Mouse (Mus musculus): ENCODE data around the gene Itprid2. TPM values are rescaled to one million over a fixed set of nuclear protein-coding genes. Genes with fewer than 3 reads are reported as not detected.

Itprid2 gene
- polyA plus RNA-seq, 1 experiment from 2014 or later, result 19.4 TPM

DNA sequence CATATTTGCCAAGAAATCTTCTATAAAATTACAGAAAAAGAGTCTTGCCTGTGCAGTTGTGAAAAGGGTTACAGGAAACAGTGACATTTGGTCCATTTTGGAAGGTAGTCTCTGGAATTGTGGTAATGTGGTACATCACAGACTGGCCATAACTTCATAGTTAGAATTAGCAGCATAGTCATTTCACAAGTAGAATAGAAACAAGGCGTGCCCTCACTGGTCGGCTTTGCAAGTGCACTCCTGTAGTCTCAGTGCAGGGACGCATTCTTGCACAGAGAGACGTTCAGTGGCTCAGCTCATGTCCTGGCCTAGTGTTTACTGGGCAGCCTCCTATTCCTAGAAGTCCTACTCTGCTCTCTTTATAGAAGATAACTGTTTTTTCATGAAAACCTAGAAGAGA lies 17.4 kb downstream of the Itprid2 start:
- Histone ChIP-seq H3K27me3 (no peaks in the 10 kb centered on the region), H3K27ac (peak overlapping the region; percentile 58; the same call in 1 of the 2 replicates), H3K36me3 (peaks cover 44% of the 10 kb centered on the region), H3K9me3 (replicated peaks) (no peaks in the 10 kb centered on the region), H3K4me2 (peak overlapping the region; percentile 10; the same call in 1 of the 2 replicates), H3K4me3 (replicated peaks) (no peak overlapping the region), H3K4me1 (peaks cover 11% of the 10 kb centered on the region; the same call in 1 of the 2 replicates), H3K9ac (no peak overlapping the region)
- WGBS, result 89% methylated on average over 4 of the region's 4 CpGs
- no peak for ATAC-seq (replicated peaks; ENCODE audit: low FRiP score)

DNA sequence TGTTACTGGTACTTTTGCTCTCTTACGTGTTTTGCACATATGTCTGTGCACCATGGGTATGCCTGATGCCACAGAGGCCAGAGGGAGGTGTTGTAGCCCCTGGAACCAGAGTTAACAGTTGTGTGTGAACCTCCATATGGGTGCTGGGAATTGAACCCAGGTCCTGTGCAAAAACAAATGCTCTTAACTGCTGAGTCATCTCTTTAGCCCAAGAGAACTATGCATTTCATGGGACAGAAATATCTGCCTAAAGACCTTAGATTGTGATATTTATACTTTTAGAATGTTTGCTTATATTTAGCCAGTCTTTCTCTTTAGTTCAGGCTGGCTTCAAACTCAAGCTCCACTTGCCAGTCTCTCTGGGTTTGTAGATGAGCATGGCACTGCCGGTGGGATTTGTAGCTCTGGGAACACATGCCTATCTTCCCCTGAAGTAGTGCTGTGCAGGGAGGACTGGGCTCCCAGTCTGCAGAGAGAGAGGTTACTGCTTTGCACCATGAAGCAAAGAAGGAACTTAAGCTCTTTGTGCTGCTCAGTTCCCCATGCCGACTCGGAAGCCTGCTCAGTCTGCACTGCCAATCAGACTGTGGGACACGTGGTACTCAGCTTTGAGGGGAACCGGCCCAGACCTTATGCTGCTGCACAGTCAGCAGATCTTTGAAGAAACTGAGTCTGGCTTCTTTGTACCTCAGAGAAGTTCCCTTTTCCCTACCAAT lies 18.1 kb downstream of the Itprid2 start:
- Histone ChIP-seq H3K4me2 (no peak overlapping the region), H3K27ac (no peak overlapping the region), H3K36me3 (peaks cover 52% of the 10 kb centered on the region), H3K9ac (no peak overlapping the region), H3K27me3 (no peaks in the 10 kb centered on the region), H3K4me3 (replicated peaks) (no peak overlapping the region), H3K9me3 (replicated peaks) (no peaks in the 10 kb centered on the region), H3K4me1 (peaks cover 9% of the 10 kb centered on the region; the same call in 1 of the 2 replicates)
- no peak for ATAC-seq (replicated peaks; ENCODE audit: low FRiP score)
- 89% methylated on average over 6 of the region's 6 CpGs for WGBS

DNA sequence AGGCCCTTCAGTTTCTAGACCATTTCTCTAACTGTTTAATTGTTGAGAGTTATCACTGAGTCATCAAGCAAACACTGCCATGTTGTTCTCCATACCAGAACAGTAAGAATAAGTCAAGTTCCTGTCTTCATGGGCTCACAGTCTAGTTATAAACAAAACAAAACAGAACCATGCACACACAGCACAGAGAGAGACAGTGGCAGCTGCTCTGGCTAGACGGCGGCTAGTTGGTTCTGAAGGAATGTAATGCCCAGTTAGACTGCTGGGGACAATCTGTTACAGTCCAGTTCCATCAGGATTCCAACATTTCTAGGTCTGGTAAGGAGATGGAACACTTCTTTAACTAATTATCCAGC lies 18.6 kb downstream of the Itprid2 start:
- ATAC-seq (replicated peaks; ENCODE audit: low FRiP score), result no peak
- H3K4me3 ChIP-seq (replicated peaks), result no peak overlapping the region
- no peak overlapping the region for H3K27ac ChIP-seq
- H3K9me3 ChIP-seq (replicated peaks), result no peaks in the 10 kb centered on the region
- no peak overlapping the region for H3K9ac ChIP-seq
- H3K4me2 ChIP-seq, result no peak overlapping the region
- peaks cover 5% of the 10 kb centered on the region; the same call in 1 of the 2 replicates for H3K4me1 ChIP-seq
- H3K36me3 ChIP-seq, result peaks cover 53% of the 10 kb centered on the region
- no peaks in the 10 kb centered on the region for H3K27me3 ChIP-seq
- WGBS, result 83% methylated on average over 2 of the region's 2 CpGs

DNA sequence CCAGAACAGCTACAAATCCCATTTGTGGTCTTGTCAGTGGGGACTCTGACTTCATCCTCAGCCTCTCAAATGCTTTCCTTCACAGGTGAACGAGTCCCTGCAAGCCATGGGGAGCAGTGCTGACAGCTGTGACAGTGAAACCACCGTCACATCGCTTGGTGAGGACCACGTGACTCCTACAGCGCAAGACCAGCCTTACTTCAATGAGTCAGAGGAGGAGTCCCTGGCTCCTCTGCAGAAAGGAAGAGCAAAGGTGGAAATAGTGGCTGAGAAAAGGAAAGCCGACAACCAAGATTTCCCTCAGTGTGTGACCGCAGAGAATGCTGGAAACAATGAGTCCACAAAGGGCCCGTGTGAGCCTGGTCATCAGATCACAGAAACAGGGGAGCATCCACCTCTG lies 21.9 kb downstream of the Itprid2 start:
- H3K4me1 ChIP-seq, result 0 out of 2 replicates have a peak, but pooled peaks cover 4% of the 10 kb centered on the region
- ATAC-seq (replicated peaks; ENCODE audit: low FRiP score), result no peak
- H3K27ac ChIP-seq, result no peak overlapping the region
- H3K36me3 ChIP-seq, result peaks cover 81% of the 10 kb centered on the region
- no peak overlapping the region for H3K4me2 ChIP-seq
- H3K4me3 ChIP-seq (replicated peaks), result no peak overlapping the region
- 90% methylated on average over 8 of the region's 8 CpGs for WGBS
- no peak overlapping the region for H3K9ac ChIP-seq
- no peaks in the 10 kb centered on the region for H3K27me3 ChIP-seq
- H3K9me3 ChIP-seq (replicated peaks), result no peaks in the 10 kb centered on the region

DNA sequence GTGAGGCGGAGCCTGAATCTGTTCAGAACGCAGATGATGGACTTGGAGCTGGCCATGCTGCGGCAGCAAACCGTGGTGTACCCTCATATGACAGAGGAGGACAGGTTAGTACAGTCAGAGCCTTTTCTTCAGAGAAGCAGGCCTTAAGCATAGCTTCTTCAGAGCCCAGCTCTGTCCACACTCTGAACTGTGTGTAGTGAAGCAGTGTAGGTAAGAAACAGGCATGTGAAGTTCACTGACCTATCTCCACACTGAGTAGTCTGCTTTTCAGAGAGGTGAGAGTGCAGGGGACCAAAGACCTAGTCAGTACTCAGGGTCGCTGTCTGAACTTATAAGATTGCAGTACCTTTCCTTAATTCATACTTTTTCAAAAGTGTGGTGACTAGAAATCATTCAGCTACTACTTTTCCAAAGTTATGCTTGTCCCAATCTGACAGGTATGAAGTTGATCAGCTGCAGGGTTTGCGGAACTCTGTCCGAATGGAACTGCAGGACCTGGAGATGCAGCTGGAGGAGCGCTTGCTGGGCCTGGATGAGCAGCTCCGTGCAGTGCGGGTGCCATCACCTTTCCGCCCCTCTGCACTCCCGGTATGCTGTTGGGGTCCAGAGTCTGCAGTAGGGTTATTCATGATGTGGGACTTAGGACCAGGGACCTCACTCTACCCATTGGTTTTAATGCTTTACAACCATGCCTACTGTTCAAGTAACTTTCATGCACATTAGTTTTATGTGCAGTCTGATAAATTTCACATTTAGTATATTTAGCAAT lies 25.4 kb downstream of the Itprid2 start:
- Histone ChIP-seq H3K36me3 (peaks cover 84% of the 10 kb centered on the region), H3K4me3 (replicated peaks) (no peak overlapping the region), H3K27me3 (no peaks in the 10 kb centered on the region), H3K27ac (peak overlapping the region; percentile 59), H3K9ac (no peak overlapping the region), H3K4me2 (no peak overlapping the region), H3K4me1 (peaks cover 10% of the 10 kb centered on the region), H3K9me3 (replicated peaks) (no peaks in the 10 kb centered on the region)
- WGBS, result 67% methylated on average over 12 of the region's 12 CpGs
- ATAC-seq (replicated peaks; ENCODE audit: low FRiP score), result peak; percentile 93

DNA sequence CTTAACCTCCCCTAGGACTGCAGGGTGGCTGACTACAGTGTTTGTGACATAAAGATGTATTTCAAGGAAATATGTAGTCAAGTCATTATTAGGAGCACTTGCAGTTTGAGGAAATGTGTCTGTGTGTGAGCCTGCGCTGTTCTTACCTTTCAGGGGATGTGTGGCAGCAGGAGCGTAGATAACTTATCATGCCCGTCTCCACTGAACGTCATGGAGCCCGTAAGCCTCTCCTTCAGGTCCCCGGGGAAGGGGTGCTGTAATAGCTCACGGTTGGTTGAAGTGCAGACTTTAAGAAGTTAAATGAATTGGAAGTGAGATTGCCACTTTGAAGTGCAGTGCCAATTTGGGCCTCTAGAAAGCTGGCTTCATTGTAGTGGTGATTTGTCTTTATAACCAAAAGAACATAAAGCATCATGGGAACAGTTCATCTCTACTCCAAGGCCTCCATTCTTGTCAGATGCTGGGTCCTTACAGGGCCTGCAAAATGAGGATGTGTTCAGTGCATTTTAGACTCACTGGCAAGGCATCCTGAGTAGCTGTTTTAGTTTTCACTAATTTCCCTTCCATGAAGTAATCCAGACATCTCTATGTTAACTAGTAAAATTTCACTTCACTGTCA lies 26.4 kb downstream of the Itprid2 start:
- H3K27me3 ChIP-seq, result no peaks in the 10 kb centered on the region
- H3K4me1 ChIP-seq, result peaks cover 10% of the 10 kb centered on the region
- H3K36me3 ChIP-seq, result peaks cover 79% of the 10 kb centered on the region
- no peak overlapping the region for H3K4me3 ChIP-seq (replicated peaks)
- H3K9ac ChIP-seq, result no peak overlapping the region
- H3K9me3 ChIP-seq (replicated peaks), result no peaks in the 10 kb centered on the region
- H3K27ac ChIP-seq, result peak overlapping the region; percentile 54; the same call in 1 of the 2 replicates
- H3K4me2 ChIP-seq, result no peak overlapping the region
- ATAC-seq (replicated peaks; ENCODE audit: low FRiP score), result no peak
- WGBS, result 54% methylated on average over 7 of the region's 7 CpGs

DNA sequence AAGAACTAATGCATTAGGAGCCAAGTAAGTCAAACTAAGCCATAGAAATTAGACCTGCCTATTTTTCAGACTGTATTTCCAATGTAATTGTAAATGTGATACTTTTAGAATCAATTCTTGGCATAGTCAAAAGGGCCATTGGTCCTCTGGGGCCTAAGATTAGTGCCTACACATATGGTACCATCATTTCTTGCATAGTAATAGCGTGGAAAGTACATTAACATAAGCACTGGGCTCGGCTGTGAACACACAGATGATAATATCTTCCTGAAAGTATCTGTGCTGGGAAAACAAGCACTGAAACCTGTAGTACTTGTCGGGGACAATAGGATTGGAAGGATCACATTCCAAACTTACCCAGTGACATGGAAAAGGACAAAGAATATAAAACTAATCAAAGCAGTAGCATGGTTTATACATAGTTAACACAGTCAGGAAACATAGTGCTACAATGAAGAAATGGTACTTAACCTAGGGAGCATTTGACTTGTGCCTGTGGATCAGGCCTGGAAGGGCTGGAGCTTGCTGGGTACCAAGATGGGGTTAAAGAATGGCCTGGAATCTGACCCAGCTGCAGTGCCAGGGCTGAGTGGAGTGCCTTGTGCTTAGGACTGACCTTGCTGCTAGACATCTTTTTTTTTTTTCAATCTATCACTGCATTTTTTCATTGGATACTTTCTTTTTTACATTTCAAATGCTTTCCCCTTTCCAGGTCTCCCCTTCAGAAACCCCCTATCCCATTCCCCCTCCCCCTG lies 29.6 kb downstream of the Itprid2 start:
- no peak for ATAC-seq (replicated peaks; ENCODE audit: low FRiP score)
- no peak overlapping the region for H3K27ac ChIP-seq
- H3K4me3 ChIP-seq (replicated peaks), result no peak overlapping the region
- H3K4me1 ChIP-seq, result peaks cover 10% of the 10 kb centered on the region
- H3K36me3 ChIP-seq, result peaks cover 62% of the 10 kb centered on the region
- H3K4me2 ChIP-seq, result no peak overlapping the region
- H3K9me3 ChIP-seq (replicated peaks), result no peaks in the 10 kb centered on the region
- H3K27me3 ChIP-seq, result no peaks in the 10 kb centered on the region
- 80% methylated on average over 3 of the region's 3 CpGs for WGBS
- no peak overlapping the region for H3K9ac ChIP-seq

DNA sequence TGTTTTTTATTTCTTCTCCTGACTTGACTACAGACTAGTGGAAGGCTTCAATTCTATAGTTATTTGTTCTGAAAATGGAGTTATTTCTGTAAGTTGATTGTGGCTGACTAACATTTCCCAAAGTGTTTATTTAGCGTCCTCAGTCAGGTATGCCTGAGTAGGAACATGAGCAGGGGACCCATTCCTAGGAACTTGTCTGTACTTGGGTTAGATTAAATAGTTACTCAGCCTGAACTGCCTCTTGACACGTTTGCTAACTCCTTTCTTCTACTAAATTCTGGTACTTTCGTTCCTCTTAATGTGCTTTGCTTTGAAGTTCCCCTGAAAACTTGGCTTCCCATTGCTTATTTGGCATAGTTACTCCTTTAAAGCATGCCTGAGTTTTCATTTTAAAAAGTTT lies 30.3 kb downstream of the Itprid2 start:
- 0 out of 2 replicates have a peak overlapping the region, but pooled peaks have one; percentile 37 for H3K27ac ChIP-seq
- H3K9ac ChIP-seq, result no peak overlapping the region
- H3K9me3 ChIP-seq (replicated peaks), result no peaks in the 10 kb centered on the region
- H3K4me1 ChIP-seq, result peaks cover 10% of the 10 kb centered on the region
- no peak for ATAC-seq (replicated peaks; ENCODE audit: low FRiP score)
- no peak overlapping the region for H3K4me2 ChIP-seq
- 56% methylated on average over 3 of the region's 3 CpGs for WGBS
- no peaks in the 10 kb centered on the region for H3K27me3 ChIP-seq
- H3K36me3 ChIP-seq, result peaks cover 64% of the 10 kb centered on the region
- H3K4me3 ChIP-seq (replicated peaks), result no peak overlapping the region

DNA sequence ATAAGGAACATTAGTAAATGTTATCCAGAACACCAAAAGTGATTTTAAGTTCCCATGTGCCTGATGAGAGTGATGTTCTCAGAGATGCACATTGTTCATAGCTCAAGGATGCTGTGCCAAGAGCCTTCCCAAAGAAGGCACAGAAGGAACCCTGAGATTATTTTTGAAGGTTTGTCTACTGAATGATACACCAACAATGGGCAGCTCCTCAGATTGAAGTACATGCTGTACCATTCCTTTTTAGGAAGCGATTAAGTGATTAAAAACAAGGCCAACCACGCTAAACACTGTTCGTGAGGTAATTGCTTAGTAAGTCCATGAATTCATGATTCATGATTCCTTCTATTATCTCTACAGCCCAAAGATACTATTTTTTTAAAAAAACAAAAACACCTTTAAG lies 40.1 kb downstream of the Itprid2 start:
- 85% methylated on average over 3 of the region's 3 CpGs for WGBS

DNA sequence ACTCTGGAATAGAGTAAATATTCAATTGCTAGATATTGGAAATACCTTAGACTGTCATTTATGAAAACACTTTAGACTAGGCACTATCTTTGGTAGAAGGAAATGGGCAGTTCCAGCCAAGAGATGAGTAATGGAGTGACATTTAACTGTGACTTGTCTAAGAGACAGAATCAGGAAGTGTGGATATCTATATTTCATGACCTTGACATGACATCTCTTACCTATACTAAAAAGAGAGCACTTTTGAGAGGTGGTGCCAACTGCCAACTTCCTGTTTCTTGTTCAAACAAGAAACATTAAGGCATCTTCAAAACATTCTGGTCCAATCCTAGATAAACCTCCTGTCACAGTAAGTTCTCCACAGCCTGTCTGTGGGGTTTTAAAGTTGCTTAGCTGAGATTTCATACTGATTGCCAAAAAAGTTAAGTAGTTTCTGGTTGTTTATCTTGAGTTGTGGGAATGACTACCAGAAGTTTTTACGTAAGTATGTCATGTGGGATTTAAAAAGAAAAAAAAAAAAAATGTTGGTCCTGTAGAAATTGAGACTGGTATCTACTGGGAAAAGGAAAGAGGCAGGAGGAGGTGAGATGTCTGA lies 42.6 kb downstream of the Itprid2 start:
- Histone ChIP-seq H3K4me3 (replicated peaks) (no peak overlapping the region), H3K9me3 (replicated peaks) (no peaks in the 10 kb centered on the region), H3K9ac (no peak overlapping the region), H3K27ac (no peak overlapping the region), H3K4me2 (no peak overlapping the region), H3K4me1 (no peaks in the 10 kb centered on the region), H3K36me3 (peaks cover 23% of the 10 kb centered on the region), H3K27me3 (no peaks in the 10 kb centered on the region)
- ATAC-seq (replicated peaks; ENCODE audit: low FRiP score), result no peak
- WGBS, result 78% methylated on average over 1 of the region's 1 CpGs

More for the DNA sequence above, 40.1 kb downstream of the Itprid2 start:
- Histone ChIP-seq H3K4me3 (replicated peaks) (no peak overlapping the region), H3K9me3 (replicated peaks) (no peaks in the 10 kb centered on the region), H3K27ac (no peak overlapping the region), H3K36me3 (peaks cover 36% of the 10 kb centered on the region), H3K27me3 (no peaks in the 10 kb centered on the region), H3K4me2 (no peak overlapping the region), H3K9ac (no peak overlapping the region), H3K4me1 (no peaks in the 10 kb centered on the region)
- no peak for ATAC-seq (replicated peaks; ENCODE audit: low FRiP score)

DNA sequence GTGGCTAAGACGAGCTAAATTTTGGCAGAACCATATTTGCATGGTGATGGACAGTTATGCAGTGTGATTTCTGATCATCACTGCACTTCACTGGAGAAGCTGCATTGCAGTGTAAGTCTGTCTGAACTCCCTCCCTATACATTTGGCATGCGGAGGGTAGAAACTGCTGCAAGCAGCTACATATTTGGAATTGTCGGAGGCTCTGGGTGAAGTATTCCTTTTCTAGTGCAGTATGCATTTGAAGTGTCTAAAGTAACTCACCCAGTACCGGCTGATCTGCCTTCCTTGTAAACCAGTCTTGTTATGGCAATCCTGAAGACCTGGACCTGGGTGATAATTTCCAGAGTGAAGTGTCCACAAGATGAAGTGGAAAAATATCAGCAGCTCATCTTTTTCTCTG lies 46.5 kb downstream of the Itprid2 start:
- H3K36me3 ChIP-seq, result no peaks in the 10 kb centered on the region
- no peak for ATAC-seq (replicated peaks; ENCODE audit: low FRiP score)
- H3K4me2 ChIP-seq, result no peak overlapping the region
- H3K27ac ChIP-seq, result no peak overlapping the region
- H3K4me1 ChIP-seq, result no peaks in the 10 kb centered on the region
- H3K9ac ChIP-seq, result no peak overlapping the region
- WGBS, result 77% methylated on average over 4 of the region's 4 CpGs
- H3K9me3 ChIP-seq (replicated peaks), result no peaks in the 10 kb centered on the region
- H3K27me3 ChIP-seq, result no peaks in the 10 kb centered on the region
- H3K4me3 ChIP-seq (replicated peaks), result no peak overlapping the region

Measured in kidney, embryonic 15.5 days (tissue).